Mouse (Mus musculus): ENCODE measurements around the gene Qrsl1. TPM values are rescaled to one million over a fixed set of nuclear protein-coding genes. Genes with fewer than 3 reads are reported as not detected.

Gene Qrsl1
- polyA plus RNA-seq (2017; shearing (Covaris generic)): 22.0 TPM

DNA sequence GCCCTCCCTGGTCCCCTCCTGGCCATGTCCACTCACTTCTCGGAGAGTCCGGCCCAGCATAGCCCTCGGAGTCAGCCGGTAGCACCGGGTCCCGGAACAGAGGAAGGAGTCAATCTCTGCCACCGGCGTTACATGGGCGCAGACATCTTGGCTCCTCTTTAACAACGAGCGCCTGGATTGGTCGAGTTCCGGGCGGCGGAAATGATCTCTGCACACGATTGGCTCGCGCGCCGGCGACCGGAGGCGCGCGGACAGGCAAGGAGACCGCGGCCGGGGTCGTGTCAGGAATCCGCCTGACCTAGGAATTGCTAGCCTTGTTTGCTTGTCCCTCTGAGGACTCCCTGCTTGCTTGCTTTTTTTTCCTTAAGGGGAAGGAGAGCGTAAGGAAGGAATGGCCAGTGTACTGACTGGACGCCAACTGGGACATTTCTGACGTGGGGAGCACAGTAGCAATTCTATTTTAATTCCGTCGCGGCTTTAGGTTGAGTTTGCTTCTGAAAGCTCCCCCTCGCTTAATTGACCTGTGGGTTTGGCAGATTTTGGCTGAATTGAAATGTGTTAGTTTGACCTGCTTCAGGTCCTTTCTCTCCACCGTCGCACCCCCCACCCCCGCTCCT is at the start of gene Qrsl1, which contains the start of gene Rtn4ip1:
Gene Qrsl1, minus strand, starts transcription at position 168 of the 617 bp plus-strand sequence.
Gene Rtn4ip1, plus strand, starts transcription at position 230 of the 617 bp plus-strand sequence.

Other genes with a start within 250 kb of the Qrsl1 start
- gene Rtn4ip1, start 62 bp upstream of the Qrsl1 start, polyA plus RNA-seq (2017; shearing (Covaris generic)): 14.7 TPM
- 45.9 TPM for gene Crybg1, start 247.1 kb upstream of the Qrsl1 start, polyA plus RNA-seq (2017; shearing (Covaris generic))

Measured in CD4-positive, CD25-positive, alpha-beta regulatory T cell (primary cell).